Mouse (Mus musculus): ENCODE measurements around the gene Mad2l2.
A peak's percentile ranks its signal among the peaks of the same experiment; 100 is the strongest.

Gene Mad2l2

GRCm38 (mm10) chr4:148140098-148141011 is 10.2 kb downstream of the Mad2l2 start:
- peak; percentile 91 to 95 for DNase-seq (ENCODE audit: low spot score in 2 of 2)

GRCm38 (mm10) chr4:148143721-148144120 is 13.5 kb downstream of the Mad2l2 start:
- DNase-seq (ENCODE audit: low spot score in 2 of 2) = no peak

DNA sequence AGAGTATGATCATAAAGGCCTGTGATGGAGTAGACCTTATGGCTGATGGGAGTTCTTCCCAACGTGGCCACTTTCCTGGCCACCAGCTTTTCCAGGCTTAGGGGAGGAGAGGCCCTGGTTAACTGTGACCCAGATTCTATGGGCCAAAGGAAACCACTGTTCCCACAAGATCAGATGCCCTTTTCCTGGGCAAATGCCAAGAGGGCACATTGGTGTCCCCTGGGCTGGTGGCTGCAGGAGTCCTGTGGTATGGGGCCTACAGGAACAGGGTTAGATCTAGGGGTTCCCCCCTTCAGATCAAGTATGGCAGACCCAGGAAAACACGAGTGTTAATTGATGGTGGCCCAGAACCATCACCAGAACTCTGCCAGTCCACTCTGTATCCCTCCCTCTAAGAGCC is 17.5 kb downstream of the Mad2l2 start:
- no peak for DNase-seq (ENCODE audit: low spot score in 2 of 2)

DNA sequence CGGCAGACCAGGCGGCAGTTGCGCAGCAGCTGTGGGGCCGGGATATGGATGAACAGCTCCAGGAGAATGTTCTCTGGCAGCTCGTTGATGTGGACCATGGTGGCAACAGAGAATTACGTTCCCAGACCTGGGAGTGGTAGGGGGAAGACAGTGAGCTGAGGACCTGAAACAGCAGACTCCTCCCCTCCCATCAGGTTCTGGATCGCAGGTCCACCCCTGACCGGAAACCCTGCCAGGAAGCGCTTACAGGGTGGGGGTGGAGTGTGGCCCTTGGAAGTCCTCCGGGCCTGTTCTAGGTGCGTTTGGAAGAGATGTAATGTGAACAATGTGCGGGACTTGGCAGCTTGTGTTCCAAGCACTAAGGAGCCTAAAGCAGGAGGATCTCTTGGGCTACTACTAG is 19.4 kb downstream of the Mad2l2 start:
- DNase-seq (ENCODE audit: low spot score in 2 of 2) = no peak

GRCm38 (mm10) chr4:148150242-148150641 is 20.1 kb downstream of the Mad2l2 start:
- no peak for DNase-seq (ENCODE audit: low spot score in 2 of 2)

- DNase-seq (ENCODE audit: low spot score in 2 of 2) = no peak
Measured at GRCm38 (mm10) chr4:148150953-148151266, 20.7 kb downstream of the Mad2l2 start.

DNA sequence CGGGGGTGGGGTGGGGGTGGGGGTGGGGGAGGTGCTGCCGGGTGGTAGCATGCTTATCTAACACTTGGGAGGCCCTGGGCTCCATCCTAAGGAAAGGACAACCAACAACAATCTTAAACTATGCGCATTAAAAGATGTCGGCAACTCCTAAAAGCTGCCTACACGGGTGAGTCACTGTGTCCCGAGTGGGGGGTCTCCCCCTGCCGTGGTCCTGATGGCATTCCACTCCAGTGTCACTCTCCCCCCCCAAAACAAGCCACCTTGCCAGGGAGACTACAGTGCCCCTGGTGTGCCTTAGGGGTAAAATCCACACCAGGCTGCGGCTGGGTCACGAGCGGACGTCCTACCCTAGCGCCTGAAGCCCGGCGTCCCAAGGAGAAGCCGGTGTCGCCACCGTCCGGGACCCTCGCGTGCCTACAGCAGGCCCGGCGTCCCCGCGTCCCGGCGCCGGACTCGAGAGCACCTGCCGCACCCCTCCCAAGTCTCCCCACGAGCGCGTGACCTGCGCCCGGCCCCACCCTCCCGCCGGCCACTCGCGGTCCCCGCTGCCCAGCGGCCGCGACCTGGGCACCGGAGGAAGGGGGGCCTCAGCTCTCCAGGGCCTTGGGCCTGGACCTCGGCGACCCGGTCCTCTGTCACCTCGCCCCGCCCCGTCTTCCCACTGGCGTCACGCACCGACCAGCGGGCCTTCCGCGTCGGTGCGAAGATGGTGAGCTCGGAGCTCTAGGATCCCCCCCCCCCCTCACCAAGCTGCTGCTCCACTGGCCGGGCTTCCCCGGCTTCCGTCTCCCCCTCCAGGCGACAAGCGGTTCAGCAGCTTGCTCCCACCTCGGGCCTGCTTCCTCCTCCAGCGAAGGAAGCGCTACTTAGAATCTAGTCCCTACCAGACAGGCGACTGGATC is 21.3 kb downstream of the Mad2l2 start, which contains the start of gene Fbxo6:
Gene Fbxo6, minus strand, starts transcription at position 874 of the 902 bp plus-strand sequence.
- DNase-seq (ENCODE audit: low spot score in 2 of 2) = peak; percentile 83 to 85

DNA sequence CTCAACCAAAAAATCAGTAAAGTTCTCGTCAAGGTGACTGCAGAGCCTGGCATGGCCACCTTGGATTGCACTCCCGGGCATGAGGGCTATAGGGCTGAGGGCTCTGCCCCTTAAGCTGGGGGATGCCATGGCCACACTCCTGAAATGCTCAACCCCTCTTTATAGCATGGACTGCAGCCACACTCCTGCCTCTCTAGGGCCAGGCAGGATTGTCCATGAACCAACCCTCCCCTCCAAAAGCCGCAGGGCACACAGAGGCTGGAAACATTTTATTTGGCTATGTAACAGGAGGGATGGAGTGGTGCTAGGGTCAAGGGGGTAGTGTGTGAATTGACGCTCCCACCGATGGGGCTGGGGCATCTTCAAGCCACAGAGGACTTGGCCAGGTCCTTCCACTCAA is 22.4 kb downstream of the Mad2l2 start:
- no peak for DNase-seq (ENCODE audit: low spot score in 2 of 2)

GRCm38 (mm10) chr4:148154006-148154405 is 23.8 kb downstream of the Mad2l2 start:
- no peak for DNase-seq (ENCODE audit: low spot score in 2 of 2)

DNA sequence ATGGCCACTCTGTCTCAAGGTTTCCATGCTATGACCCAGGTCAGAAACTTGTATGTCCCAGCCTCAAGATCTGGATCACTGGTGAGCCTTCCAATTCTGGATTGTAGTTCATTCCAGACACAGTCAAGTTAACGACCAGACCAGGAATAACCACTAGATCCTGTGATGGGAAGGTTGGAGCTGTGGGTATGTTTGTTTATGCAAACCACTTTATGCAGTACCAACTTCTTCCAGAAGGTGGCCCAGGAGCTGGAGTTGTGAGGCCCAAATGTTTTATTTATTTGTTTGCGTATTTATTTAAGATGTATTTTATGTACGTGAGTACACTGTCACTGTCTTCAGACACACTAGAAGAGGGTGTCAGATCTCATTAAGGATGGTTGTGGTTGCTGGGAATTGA is 24.8 kb downstream of the Mad2l2 start:
- no peak for DNase-seq (ENCODE audit: low spot score in 2 of 2)

- DNase-seq (ENCODE audit: low spot score in 2 of 2) = no peak
Measured at GRCm38 (mm10) chr4:148158436-148159348, 28.5 kb downstream of the Mad2l2 start.

- peak; percentile 90 to 92 for DNase-seq (ENCODE audit: low spot score in 2 of 2)
Measured at GRCm38 (mm10) chr4:148159544-148160435, 29.6 kb downstream of the Mad2l2 start.

DNA sequence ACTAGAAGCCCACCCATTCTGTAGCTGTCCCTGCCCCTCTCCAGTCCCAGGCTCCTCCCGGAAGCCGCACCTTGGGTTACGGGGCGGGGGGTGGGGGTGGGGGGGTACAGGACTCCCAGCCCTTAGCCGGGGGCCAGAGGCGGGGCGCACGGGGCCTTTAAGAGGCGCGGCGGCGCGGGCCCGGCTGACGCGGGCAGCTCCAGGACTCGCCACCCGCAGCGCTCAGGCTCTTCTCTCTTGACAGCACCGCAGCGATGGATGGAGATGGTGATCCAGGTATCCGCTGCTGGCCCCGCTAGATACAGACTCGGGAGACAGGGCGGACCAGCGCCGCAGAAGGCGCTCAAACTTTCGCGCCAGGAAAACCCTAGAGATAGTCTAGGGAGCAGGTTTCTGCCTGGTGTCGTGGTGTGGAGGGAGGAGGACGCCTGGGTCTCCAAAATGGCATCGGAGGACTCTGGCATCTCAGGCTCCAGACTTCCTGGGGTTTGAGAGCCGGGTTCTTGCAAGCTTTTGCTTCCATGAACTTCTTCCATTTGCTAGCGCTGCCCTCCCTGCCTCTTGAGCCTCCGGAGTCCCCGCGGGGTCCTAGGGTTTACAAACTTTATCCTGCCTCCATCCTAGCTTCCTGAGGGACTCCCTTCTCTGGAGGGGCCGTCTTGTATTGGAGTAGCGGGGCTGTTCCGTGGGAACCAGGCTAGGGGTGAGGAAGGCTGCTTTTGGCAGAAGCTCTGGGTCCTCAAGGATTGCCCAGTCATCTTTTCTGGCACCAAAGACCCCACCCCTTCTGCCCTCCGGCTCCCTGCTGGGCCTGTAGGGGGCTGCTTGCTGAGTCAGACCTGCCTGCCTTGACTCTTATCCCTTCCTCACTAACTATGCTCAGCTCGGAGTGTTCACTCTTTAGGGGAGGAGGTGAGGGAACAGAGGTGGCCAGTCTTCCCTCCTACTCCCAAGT is 30.5 kb downstream of the Mad2l2 start, which contains the start of the genes Fbxo44 and Fbxo2:
Gene Fbxo44, minus strand, starts transcription at position 47 of the 955 bp plus-strand sequence.
Gene Fbxo2, plus strand, starts transcription at position 186 of the 955 bp plus-strand sequence.
- DNase-seq (ENCODE audit: low spot score in 2 of 2) = no peak

DNA sequence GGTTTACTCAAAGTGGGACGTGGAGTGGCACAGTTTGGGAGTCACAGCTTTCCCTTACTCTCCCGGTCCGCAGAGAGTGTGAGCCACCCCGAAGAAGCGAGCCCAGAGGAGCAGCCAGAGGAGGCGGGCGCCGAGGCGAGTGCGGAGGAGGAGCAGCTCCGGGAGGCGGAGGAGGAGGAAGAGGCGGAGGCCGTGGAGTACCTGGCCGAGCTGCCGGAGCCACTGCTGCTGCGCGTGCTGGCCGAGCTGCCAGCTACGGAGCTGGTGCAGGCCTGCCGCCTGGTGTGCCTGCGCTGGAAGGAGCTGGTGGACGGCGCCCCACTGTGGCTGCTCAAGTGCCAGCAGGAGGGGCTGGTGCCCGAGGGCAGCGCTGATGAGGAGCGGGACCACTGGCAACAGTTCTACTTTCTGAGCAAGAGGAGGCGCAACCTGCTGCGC is 33.8 kb downstream of the Mad2l2 start:
- DNase-seq (ENCODE audit: low spot score in 2 of 2) = peak; percentile 60 to 83

DNA sequence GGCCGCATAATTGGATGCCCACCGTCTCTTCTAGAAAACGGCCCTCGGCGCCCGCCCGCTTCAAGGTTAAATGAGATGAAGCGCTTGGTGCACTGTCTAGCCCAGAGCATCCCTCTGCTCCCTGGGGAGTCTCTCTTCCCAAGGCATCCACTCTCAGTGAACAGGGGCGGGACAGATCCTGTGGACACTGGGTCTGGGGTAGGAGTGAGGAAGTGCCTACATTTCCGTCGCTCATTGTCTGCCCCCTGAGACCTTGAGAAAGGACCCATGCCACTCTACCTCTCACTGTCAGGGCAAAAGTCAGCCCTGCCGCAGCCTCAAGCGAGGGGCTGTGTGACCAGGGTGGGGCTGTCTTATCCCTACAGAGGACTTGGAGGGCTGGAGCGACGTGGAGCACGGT is 34.3 kb downstream of the Mad2l2 start:
- DNase-seq (ENCODE audit: low spot score in 2 of 2) = no peak

- DNase-seq (ENCODE audit: low spot score in 2 of 2) = no peak
Measured at GRCm38 (mm10) chr4:148165551-148165950, 35.4 kb downstream of the Mad2l2 start.

GRCm38 (mm10) chr4:148166431-148166830 is 36.2 kb downstream of the Mad2l2 start:
- no peak for DNase-seq (ENCODE audit: low spot score in 2 of 2)

- DNase-seq (ENCODE audit: low spot score in 2 of 2) = peak in 1 of 2 experiments; percentile 55
Measured at GRCm38 (mm10) chr4:148166986-148167385, 36.8 kb downstream of the Mad2l2 start.

- peak in 1 of 2 experiments; percentile 28 for DNase-seq (ENCODE audit: low spot score in 2 of 2)
Measured at GRCm38 (mm10) chr4:148168287-148168686, 38.1 kb downstream of the Mad2l2 start.
